Mouse (Mus musculus): ENCODE results near the gene Car5a. TPM values are rescaled to one million over a fixed set of nuclear protein-coding genes. Genes with fewer than 3 reads are reported as not detected.

The Car5a gene
- total RNA-seq, 2 experiments from 2014 or later = not detected

Small RNA genes within 50 kb of the gene (microRNA-seq; reads per million reads assigned to microRNA genes)
- gene Mir7237 = 0 to 0.50 reads per million in 2 experiments

Other genes starting within 250 kb of the Car5a start
- gene Jph3, start 215.3 kb downstream of the Car5a start, total RNA-seq (2021) = 100 to 1,000 TPM; 254 to 260 TPM
- gene Klhdc4, start 115.3 kb downstream of the Car5a start, total RNA-seq (2021) = 10 to 100 TPM; 28.0 to 28.1 TPM
- 10 to 100 TPM; 65.8 to 76.2 TPM for gene Slc7a5, start 37.2 kb downstream of the Car5a start, total RNA-seq (2021)
- 10 to 100 TPM; 36.5 to 58.6 TPM for gene Banp, start 4.8 kb upstream of the Car5a start, total RNA-seq (2021)

All from left cerebral cortex, postnatal 25 days (tissue).